Mouse (Mus musculus) embryo, embryonic 9.5 days (tissue): Measurements from ENCODE around the gene Alkbh3.

Experiments used
- DNase-seq: peaks from one replicate; pipeline ENCODE4 v3.0.0-alpha.2; 2017; ENCODE audit errors: extremely low spot score

The Alkbh3 gene

GRCm38 (mm10) chr2:94010335-94011291, at the start of gene Alkbh3:
Gene Alkbh3, minus strand, starts transcription at chr2:94010807.
- peak; percentile 93 for DNase-seq

DNA sequence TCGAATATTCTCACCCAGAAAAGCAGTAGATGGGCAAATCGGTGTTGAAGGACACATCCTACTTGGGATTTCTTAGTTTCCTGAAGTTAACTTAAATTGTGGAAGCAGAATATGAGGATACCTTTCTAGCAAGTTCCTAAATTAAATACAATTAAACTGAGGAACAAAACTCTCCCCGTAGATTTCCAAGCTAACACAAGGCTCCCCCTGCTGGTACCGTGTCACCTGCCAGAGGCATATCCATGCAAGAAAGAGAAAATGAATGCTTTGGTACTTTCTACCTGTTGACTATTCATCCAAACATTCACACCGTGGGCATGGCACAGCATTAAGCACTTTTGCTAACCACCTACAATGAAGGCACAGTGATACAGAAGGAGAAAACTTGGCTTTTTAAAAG, 48.9 kb upstream of the Alkbh3 start:
- no peak for DNase-seq

DNA sequence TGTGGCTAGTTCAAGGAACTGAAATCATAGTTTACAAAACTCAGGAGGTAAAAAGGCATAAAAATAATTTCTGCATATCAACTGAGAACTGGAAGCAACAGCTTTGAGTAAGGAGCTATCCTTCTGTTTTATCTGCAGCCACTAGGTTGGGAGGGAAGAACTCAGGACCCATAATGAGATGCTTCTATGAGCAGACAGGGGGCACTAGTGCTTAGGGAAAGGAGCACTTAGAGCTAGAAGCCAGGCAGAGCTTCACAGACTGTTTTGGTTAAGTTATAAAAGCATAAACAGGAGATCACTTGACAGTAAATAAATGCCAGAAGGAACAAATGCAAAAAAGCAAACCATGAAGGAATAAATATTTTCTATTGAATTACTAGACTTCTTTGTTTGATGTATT, 44.2 kb upstream of the Alkbh3 start:
- no peak for DNase-seq

DNA sequence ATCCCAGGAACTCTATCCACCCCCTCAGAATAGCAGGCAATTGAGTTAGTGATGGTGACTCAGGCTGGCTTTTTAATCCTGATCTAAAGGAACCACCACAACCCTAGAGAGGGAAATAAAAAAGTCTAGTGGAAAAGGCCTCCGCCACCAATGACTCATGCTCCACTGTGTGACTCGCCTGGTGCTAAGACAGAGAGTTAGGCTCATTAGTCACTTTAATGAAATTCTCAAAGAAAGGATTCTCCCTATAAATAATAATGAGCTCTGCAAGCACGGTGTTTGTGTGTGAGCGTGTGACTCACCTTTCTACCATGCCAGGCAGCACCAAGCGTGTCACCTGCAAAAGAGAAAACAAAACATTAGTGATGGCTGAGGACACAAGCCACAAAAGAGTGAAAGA, 41.3 kb upstream of the Alkbh3 start:
- no peak for DNase-seq

DNA sequence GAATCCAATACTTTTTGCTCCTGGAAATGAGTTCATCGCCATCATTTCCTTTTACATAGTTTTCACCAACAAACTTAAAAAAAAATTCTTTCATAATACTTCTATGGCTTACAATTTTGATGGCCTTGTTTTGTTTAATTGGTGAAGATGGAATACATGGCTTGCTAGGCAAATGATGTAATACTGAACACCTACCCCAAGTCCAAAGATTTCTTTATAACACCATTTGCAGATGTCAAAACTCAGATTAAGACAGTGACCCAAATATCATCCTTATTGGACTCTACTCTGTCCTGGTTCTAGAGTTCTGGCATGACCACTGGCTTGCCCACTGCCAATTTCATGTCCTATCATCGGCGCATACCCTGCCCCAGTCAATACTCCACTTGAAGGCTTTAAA, 40.3 kb upstream of the Alkbh3 start:
- no peak for DNase-seq

GRCm38 (mm10) chr2:94049471-94050176, 39.0 kb upstream of the Alkbh3 start:
- no peak for DNase-seq

DNA sequence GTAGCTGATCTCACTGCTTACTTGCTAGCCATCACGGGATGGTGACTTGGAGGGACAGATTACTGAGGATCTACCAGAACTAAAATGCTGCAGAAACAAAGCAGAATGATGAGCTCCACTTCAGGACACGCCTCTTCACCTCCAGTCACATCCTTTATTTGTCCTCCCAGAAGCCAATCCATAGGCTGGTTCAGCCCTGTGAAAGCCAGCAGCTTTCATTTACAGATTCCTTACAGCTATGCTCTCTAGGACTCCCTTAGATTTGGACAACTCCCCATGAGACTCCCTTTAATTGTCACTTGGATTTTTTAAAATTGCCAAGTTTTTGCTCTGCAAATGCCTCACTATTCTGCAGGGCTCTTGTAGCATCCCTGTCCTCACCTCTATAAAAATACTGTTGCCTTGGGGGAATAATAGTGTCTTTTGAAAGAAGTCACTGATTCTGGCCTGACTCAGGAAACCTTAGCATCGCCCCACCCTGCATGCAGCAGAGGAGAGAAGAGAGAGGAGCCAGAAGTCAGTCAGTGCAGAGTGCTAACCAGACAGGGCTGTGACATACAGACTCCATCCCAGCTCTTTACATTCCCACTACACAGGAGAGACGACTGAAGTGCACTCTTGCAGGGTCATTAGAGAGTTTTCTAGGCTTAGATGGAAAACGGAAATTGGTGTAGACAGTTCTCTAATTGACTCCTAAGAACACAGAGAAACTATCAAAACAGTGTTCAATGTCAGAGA, 38.3 kb upstream of the Alkbh3 start:
- DNase-seq: no peak

DNA sequence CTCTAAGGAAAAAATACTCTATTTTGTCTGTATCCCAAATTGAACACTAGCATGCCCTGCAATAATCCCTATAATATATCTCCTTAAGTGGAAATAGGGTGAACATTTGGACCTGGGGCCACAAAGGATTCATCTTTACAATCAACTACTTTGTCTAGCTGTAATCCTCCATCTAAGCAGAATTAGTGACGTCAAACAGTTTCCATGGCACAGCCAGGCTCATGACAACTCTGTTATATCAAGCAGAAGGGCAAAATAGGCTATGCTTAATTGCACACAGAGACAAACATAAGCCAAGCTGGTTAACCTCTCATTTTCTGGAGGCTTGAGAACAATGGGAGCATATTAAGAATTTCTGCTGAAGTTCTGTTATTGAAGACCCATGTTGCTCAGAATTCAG, 37.7 kb upstream of the Alkbh3 start:
- DNase-seq: no peak

GRCm38 (mm10) chr2:94045411-94046090, 34.9 kb upstream of the Alkbh3 start:
- DNase-seq: no peak

- DNase-seq: no peak
Observed at GRCm38 (mm10) chr2:94044174-94044573, 33.6 kb upstream of the Alkbh3 start.

DNA sequence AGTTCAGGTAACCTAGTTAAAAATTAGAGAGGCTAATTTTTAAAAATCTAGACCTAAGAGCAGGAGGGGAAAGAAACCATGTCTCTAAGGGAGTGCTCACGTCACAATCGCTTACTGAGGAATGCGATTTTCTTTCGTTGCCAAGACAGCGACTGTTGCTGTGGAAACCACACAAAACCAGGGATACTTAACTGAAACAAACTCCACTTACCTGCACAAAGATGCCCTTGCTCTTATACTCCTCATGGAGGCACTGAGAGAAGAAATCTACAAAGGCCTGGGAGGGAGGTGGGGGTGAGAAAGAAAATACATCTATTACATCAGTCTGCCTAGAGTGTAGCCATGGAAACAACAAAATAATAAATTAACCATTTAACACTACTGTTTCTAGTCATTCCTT, 33.1 kb upstream of the Alkbh3 start:
- peak; percentile 15 for DNase-seq

DNA sequence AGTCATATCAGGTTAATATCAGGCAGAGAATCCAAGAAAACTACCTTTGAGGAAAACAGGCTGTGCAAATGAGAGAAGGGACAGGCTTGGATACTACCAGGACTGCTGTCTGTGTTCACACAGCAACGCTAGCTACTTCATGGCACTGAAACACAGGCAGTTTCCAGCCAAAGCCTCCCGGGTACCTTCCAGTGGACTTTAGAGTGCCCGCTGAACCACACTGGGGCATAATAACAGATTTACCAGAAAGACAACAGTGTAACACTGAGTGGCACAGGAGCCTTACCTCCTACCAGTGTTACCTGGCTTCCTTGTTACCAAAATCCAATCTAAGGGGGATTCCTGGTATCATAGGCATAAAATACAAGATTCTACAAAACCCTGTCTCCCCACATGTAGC, 31.9 kb upstream of the Alkbh3 start:
- DNase-seq: no peak

DNA sequence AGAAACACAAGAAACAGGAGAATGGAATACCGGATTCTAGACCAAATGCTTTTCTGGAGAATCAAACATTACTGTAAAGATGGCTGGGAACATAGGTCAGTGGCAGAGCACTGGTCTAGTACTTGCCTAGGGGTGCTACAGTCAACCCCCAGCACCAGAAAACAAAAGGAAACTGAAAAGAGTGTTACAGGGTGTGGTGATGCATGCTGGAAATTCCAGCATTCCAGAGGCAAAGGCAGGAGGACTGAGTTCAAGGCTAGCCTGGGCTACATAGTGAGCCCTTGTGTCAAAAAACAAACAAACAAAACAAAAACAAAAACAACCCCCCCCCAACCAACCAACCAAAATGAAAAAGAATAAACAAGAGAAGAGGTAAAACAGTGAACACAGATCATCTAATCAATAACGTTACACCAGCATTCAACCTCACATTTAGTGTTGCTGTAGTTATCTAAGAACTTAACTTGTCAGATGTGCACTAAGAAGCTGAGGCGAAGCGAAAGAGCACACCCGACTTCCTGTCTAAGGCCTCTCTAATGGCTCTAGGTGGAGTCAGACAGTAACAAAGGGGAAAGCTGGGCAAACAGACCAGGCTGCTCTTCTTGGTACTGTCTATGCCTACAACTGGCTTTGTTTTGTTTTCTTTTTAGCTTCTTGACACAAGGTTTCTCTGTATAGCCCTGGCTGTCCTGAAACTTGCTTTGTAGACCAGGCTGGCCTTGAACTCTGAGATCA, 30.0 kb upstream of the Alkbh3 start:
- no peak for DNase-seq

DNA sequence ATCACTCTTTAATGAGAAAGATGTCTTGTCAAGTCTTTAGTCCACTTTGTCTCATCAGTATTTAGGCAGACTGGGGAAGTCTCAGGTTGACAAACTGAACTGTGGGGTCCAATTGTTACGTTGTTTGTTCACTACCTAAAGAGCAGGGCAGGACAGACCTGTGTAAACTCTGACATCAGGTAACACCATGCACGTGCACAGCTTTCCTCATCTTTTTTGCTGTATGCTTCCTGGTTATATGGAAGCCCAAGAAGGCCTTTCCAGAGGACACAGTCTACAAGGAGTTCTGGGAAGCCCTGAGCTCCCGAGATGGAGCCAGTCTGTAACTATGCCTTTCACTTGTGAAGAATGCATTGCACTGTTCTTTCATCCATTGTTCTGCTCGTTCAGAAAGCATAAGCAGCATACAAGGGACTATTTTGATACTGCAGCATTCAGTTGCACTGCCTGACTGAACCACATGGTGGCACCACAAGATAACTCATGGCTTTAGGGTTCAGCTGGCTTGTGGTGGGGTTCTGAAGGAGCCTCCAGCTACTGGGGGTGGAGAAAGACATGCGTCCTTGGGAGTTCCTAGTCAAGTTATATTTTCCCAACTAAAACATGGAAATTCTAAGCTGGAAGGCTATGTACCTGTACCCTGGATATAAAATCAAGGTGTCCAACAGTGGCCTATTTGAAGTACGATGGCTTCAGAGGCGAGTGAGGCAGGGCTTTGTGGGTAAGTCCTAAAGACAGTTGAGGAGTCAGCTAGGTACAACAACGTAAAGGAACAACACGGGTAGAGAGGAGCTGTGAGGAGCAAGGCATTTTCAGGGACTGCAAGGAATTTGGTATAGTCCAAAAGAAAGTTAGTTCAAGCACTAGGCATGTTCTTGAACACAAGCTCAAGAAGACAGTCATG, 25.1 kb upstream of the Alkbh3 start:
- DNase-seq: peak; percentile 54

DNA sequence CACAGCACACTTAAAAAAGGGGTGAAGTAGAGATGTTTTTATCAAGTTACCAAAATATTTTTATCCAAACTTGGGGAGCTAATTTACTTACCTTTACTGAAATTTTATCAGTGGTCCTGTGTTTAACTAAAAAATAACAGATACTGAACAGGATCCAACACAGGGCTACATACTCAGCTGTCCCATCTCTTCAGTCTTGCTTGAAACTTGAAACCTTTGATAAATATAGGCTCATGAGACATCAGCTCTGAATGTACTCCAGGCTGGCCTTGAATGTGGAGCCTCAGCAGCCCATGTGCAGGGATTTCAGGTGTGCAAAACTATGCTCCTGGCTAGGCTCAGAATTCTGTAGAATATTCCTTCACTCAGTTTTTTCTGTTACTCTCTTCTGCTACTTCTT, 20.0 kb upstream of the Alkbh3 start:
- no peak for DNase-seq

DNA sequence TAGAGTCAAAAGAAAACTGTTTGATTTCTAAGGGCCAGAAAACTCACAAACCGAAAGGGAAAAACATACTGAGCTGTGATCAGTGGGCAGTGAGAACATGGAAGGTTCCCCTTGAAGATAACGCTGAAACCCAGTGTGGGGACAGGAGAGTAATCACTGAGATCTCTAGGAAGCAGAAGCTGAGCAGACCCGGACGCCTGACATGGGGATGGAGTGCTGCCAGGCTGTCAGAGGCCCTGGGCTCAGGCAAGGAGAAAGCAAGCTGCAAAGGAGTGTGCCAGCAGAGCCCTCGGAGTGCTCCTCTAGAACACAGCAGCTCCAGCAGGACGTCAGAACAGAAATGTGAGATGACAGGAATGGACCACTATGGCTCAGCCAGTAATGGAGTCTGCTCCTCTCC, 14.0 kb upstream of the Alkbh3 start:
- no peak for DNase-seq

- peak; percentile 77 for DNase-seq
Observed at GRCm38 (mm10) chr2:94002331-94002730, 8.3 kb downstream of the Alkbh3 start.

DNA sequence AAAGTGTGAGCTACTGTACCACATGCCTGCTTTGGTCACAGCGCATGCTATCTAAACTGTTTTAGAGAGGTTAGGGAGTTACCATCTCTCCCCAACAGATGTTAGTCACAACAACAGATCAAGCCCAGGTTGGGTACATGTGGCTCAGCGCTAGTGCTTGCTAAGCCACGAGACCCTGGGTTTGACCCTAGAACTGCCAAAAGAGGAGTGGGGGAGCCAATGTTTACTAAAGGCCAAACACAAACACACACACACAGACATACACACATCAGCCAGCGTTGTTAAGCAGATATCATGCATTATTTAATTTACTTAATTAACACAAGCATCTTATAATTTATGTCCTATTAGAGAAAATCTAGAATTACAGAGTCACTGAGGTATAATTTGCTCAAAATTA, 8.7 kb downstream of the Alkbh3 start:
- DNase-seq: no peak

GRCm38 (mm10) chr2:94001411-94001810, 9.2 kb downstream of the Alkbh3 start:
- DNase-seq: no peak

DNA sequence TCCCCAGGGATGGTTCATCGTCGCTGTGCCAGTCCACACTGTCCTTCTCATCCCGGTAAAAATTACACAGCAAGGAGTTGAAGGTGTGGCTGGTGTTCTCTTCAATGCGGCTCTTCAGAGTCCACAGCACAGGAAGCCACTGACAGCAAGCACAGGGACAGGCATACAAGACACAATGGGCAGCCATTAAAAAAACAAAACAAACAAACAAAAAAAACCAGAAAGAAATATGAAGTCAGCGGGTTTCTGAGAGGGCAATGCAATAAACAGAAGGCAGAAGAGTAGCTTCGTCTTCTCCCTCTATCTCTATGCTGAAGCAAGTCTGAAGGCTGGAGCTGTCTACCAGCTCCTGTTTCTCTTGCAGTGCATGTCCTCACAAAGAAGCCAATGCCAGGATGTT, 14.4 kb downstream of the Alkbh3 start, which contains the start of gene Gm27027:
Gene Gm27027 (minus strand): TSS at position 101 of the 400 bp plus-strand sequence.
- DNase-seq: no peak
